Mouse (Mus musculus) ES-E14 (cell line): ENCODE data around the gene Rbm5. TPM values are rescaled to one million over a fixed set of nuclear protein-coding genes. Genes with fewer than 3 reads are reported as not detected.

Source experiments
- DNase-seq: peaks from one replicate; pipeline ENCODE4 v3.0.0-alpha.2; 2013; ENCODE audit warnings: low read depth, low spot score
- H3K27ac ChIP-seq: 2 replicates; pipeline ENCODE4 v1.5.1; 2012; ENCODE audit warnings: low read depth, mild to moderate bottlenecking, low read length, moderate library complexity, mixed read lengths; ENCODE audit not compliant: poor library complexity, insufficient read depth, severe bottlenecking
- H3K36me3 ChIP-seq: 2 replicates; pipeline ENCODE4 v1.6.1; 2012; ENCODE audit warnings: mild to moderate bottlenecking, low read length, moderate library complexity, mixed read lengths; ENCODE audit not compliant: control insufficient read depth, poor library complexity, insufficient read depth, severe bottlenecking
- H3K4me1 ChIP-seq, 2 experiments: fragments of 150-350 bp in 1 of 2; sonication (generic) in 1 of 2; 2 replicates each; pipeline ENCODE4 v1.6.1; 2012; ENCODE audit warnings: low read length in 2 of 2, mild to moderate bottlenecking in 1 of 2, mixed read lengths in 1 of 2; ENCODE audit not compliant: control insufficient read depth in 2 of 2, insufficient read depth in 2 of 2, poor library complexity in 1 of 2
- H3K4me3 ChIP-seq, 2 experiments: fragments of 150-350 bp in 1 of 2; sonication (generic) in 1 of 2; 2 replicates each; pipeline ENCODE4 v1.5.1; 2012; ENCODE audit warnings: low read length in 2 of 2, low read depth in 1 of 2, mild to moderate bottlenecking in 1 of 2, mixed read lengths in 1 of 2; ENCODE audit not compliant: insufficient read depth in 1 of 2, poor library complexity in 1 of 2, severe bottlenecking in 1 of 2
- H3K9ac ChIP-seq: 2 replicates; pipeline ENCODE4 v1.6.1; 2012; ENCODE audit warnings: low read depth, mild to moderate bottlenecking, low read length, mixed read lengths; ENCODE audit not compliant: poor library complexity, insufficient read depth, severe bottlenecking
- H3K9me3 ChIP-seq: fragments of 150-350 bp; sonication (generic); 2 replicates; pipeline ENCODE4 v1.6.1; 2012; ENCODE audit warnings: low read depth, mild to moderate bottlenecking, low read length; ENCODE audit not compliant: control insufficient read depth, insufficient read depth
- CHD2 ChIP-seq: IDR thresholded peaks from 2 replicates; pipeline ENCODE4 v1.6.1; 2014; ENCODE audit warnings: mild to moderate bottlenecking, low read depth, low read length, inconsistent platforms
- HCFC1 ChIP-seq: IDR thresholded peaks from 2 replicates; pipeline ENCODE4 v1.6.1; 2012; ENCODE audit warnings: low read length, inconsistent platforms, borderline replicate concordance; ENCODE audit not compliant: insufficient read depth
- MAFK ChIP-seq: IDR thresholded peaks from 2 replicates; pipeline ENCODE4 v1.6.1; 2014; ENCODE audit warnings: mild to moderate bottlenecking, low read depth, low read length, inconsistent platforms; ENCODE audit not compliant: insufficient read depth
- ZC3H11A ChIP-seq: IDR thresholded peaks from 2 replicates; pipeline ENCODE4 v1.6.1; 2012; ENCODE audit warnings: low read depth, mild to moderate bottlenecking, inconsistent platforms, low read length, borderline replicate concordance
- ZNF384 ChIP-seq: IDR thresholded peaks from 2 replicates; pipeline ENCODE4 v1.6.1; 2012; ENCODE audit warnings: low read depth, low read length, inconsistent platforms
- in situ Hi-C, 2 experiments: fragments of 600-800 bp; cut with MboI; formaldehyde crosslinking; loops; one replicate each; pipeline ENCODE4 v1.15.1; 2025; ENCODE audit warnings: low sequenced_read_pairs in 2 of 2, inconsistent platforms in 1 of 2; ENCODE audit not compliant: unreplicated experiment in 2 of 2
- total RNA-seq: library from RNA; depleted of rRNA; stranded (reverse); fragments of 300-350 nt; gene quantifications from 2 replicates; pipeline ENCODE4 v1.2.3, GENCODE M21; 2012

Rbm5 gene
- total RNA-seq, 1 experiment = 97.7 TPM

DNA sequence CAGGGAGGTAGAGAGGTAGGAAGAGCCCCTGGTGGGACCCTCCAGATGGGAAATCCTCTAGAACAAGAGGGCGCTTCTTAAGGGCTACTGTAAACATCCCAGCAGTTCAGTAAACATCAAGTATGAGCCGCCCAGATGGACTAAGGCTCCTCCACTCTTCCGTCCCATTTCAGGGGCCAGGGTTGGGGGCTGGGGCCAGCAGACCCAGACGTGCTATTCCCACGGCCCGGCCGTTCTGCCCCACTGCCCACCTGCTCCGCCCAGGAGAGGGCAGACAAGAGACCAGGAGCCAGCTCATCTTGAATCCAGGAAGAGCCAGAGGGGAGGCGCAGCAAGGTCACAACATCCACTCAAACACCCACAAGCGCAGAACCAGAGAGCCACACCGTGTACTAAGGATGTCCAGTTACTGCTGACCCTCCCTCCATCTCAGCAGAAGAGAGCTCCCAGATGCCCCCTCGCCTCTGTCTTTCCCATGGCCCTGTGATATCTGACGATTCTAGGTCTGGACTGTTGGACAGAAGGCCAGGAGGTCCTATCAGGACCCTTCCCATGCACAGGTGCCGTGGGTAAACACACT is 72.1 kb downstream of the Rbm5 start:
- TF ChIP-seq HCFC1 (no peak), ZNF384 (no peak), CHD2 (no peak)
- H3K4me1 ChIP-seq = peaks cover 3 to 20% of the 10 kb centered on the region in 2 experiments; a peak in 2 of 4 replicates

DNA sequence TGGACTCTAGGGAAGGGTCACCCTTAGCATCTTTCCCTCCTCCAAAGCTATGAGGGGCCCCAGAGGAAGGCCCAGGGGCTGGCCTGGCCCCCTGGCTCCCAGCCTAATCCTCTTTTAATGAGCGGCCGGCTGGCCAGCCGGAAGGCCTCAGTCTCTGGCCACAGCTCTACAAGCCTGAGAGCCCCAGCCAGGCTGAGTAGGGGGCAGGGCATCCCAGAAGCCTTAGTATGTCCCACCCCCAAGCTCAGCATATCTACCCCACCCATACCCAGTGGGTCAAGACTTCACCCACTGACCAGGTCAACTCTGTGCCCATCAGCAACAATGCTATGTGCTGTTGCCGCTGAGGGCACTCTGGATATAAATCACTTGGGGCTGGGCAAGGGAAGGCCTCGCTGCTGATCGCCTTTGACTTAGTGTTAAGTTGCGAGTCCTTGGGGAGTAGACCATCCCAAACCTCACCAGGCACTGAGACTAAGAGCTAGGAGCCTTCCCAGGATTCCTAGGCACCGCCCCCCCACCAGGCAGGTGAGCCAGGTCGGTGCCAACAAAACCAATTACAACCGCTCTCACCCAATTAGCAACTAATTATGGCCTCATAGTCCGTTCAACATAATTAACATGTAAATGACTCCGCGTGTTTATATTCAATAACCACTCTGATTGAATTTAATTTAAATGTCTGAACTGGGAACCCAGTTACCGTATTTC is 72.8 kb downstream of the Rbm5 start:
- no peak overlapping the region for H3K9ac ChIP-seq
- TF ChIP-seq CHD2 (no peak), ZC3H11A (no peak), MAFK (no peak), ZNF384 (no peak), HCFC1 (no peak)
- no peak for DNase-seq
- no peaks in the 10 kb centered on the region; the same call in 1 of the 2 replicates for H3K36me3 ChIP-seq
- no peak overlapping the region for H3K27ac ChIP-seq
- peaks cover 5 to 24% of the 10 kb centered on the region in 2 experiments; a peak in 2 of 4 replicates for H3K4me1 ChIP-seq
- H3K4me3 ChIP-seq = no peak overlapping the region
- in situ Hi-C loops = no loop called here
- no peaks in the 10 kb centered on the region for H3K9me3 ChIP-seq

More for the DNA sequence above, 72.1 kb downstream of the Rbm5 start:
- Histone ChIP-seq H3K4me3 (peak overlapping the region; percentile 8 to 24; a peak in 1 of 4 replicates), H3K9me3 (no peaks in the 10 kb centered on the region), H3K36me3 (no peaks in the 10 kb centered on the region; the same call in 1 of the 2 replicates), H3K27ac (no peak overlapping the region), H3K9ac (no peak overlapping the region)
- no peak for DNase-seq
- in situ Hi-C loops = no loop called here

GRCm38 (mm10) chr9:107696845-107697610 is 73.8 kb downstream of the Rbm5 start:
- TF ChIP-seq ZC3H11A (no peak), MAFK (no peak), HCFC1 (no peak), ZNF384 (no peak), CHD2 (no peak)
- H3K36me3 ChIP-seq = peaks cover 6% of the 10 kb centered on the region; the same call in 1 of the 2 replicates
- H3K4me1 ChIP-seq = peaks cover 5 to 32% of the 10 kb centered on the region in 2 experiments; a peak in 2 of 4 replicates
- no peaks in the 10 kb centered on the region for H3K9me3 ChIP-seq
- no peak overlapping the region for H3K4me3 ChIP-seq
- H3K9ac ChIP-seq = no peak overlapping the region
- in situ Hi-C loops = no loop called here
- H3K27ac ChIP-seq = no peak overlapping the region
- no peak for DNase-seq

- peaks cover 6% of the 10 kb centered on the region; the same call in 1 of the 2 replicates for H3K36me3 ChIP-seq
- TF ChIP-seq ZNF384 (no peak), MAFK (no peak)
- peaks cover 5 to 33% of the 10 kb centered on the region in 2 experiments; a peak in 2 of 4 replicates for H3K4me1 ChIP-seq
- H3K4me3 ChIP-seq = no peak overlapping the region
- no peak overlapping the region for H3K9ac ChIP-seq
- H3K27ac ChIP-seq = no peak overlapping the region
- in situ Hi-C loops = no loop called here
- H3K9me3 ChIP-seq = no peaks in the 10 kb centered on the region
- no peak for DNase-seq
Observed at GRCm38 (mm10) chr9:107696106-107696479, 74.7 kb downstream of the Rbm5 start.
